Mouse (Mus musculus): ENCODE measurements at regions not wholly inside any gene's neighbourhood (a gene's known extent, or its start where the extent isn't known, plus 50 kb on each side); places are given as distances from the start of the nearest gene placed in this dataset.

DNA sequence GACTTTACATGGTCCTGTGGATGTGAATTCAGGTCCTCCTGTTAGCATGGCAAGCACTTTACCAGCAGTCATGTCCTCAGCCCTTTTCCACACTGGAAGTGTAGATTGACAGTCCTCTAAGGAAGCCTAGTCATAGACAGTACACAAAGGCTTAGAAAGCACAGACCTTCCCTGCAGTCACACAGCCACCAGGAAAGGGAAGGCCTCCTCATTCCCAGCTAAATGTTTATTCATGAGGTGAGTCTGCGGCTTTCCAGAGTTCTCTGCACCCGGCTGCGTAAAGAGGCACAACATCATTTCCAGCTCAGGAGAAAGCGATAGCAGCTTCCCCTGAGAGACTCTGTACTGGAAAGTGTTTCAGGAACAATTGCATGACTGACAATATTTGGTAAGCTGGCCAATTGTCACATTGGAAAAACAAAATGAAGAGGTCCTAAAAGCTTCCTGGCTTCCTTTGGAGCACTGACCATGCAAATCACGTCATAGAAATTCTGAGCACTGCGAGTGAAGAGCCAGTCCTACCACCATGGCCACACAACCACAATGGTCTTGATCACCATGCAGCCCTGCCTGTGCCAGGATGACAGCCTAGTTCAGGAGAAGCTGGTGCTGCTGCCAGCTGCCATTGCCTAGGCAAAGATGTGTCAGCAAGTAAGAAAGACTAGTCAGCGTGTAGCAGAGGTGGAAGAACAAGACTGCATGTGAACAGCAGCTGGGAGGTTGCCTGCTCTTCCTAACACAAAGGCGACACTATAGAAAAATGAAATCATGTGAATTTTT lies 252.2 kb upstream of the Tbl1xr1 start:
- no peaks in the 10 kb centered on the region for H3K9me3 ChIP-seq (replicated peaks)
- H3K27me3 ChIP-seq, result no peaks in the 10 kb centered on the region
- ATAC-seq (ENCODE audit: insufficient read depth), result no peak
- no peak overlapping the region for H3K27ac ChIP-seq (replicated peaks)
- H3K4me2 ChIP-seq, result no peak overlapping the region
- H3K9ac ChIP-seq, result no peak overlapping the region
- 59% methylated on average over 8 of the region's 8 CpGs for WGBS (ENCODE audit: insufficient replicate concordance)
- no peaks in the 10 kb centered on the region; the same call in 1 of the 2 replicates for H3K4me1 ChIP-seq (replicated peaks)
- H3K36me3 ChIP-seq (replicated peaks), result no peaks in the 10 kb centered on the region
- H3K4me3 ChIP-seq (replicated peaks), result no peak overlapping the region

DNA sequence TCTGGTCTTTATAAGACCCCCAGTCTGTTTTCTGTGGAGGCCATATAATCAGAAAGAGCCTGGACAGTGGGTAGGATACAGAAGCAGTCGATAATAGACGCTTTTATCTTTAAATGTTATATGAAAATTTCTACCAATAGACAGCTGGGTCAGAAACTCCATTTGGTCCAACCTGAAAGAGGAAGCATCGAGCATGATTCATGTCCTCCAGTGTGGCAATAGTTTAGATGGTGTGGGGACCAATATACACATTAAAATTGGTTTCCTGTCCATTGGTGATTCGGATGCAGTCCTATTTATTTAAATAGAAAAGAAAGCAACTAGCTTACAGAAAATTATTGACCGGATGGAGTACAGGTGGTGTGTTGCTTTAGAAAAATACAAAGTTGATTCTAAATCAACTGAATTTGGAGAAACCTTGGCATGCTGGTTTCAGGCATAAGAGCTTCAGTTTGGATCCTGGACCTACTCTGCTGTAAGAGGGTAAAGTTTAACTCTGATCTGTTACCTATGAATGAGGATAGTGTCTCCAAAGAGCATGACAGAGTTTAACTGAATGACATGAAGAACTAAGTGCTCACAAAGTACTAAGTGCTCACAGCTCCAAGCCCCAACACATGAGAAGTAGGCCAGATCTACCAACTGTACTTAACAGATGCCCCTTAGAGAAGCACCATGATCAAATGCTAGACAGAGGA lies 251.4 kb upstream of the Tbl1xr1 start:
- no peaks in the 10 kb centered on the region; the same call in 1 of the 2 replicates for H3K4me1 ChIP-seq (replicated peaks)
- H3K9me3 ChIP-seq (replicated peaks), result no peaks in the 10 kb centered on the region
- H3K36me3 ChIP-seq (replicated peaks), result no peaks in the 10 kb centered on the region
- no peak overlapping the region for H3K27ac ChIP-seq (replicated peaks)
- H3K4me2 ChIP-seq, result no peak overlapping the region
- no peak overlapping the region for H3K9ac ChIP-seq
- no peak for ATAC-seq (ENCODE audit: insufficient read depth)
- 54% methylated on average over 5 of the region's 5 CpGs for WGBS (ENCODE audit: insufficient replicate concordance)
- H3K27me3 ChIP-seq, result no peaks in the 10 kb centered on the region
- no peak overlapping the region for H3K4me3 ChIP-seq (replicated peaks)

DNA sequence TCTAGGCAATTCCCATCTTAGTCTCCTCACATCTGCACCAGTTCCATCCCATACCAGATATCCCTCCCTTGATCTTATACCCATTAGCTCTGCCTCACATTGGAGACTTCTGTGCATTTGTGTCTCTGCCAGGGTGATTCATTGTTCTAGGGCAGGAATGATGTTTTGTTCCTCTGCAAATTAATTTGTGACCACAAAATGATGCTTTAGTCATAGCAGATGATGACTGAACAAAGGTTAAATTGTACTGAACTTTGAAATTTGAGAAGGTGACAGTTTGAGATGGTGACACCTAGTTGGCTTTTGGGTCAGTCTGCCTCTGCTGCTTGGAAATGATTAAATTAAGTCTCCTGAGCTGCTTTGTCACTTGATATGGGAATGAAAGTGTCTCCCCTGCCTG lies 248.8 kb upstream of the Tbl1xr1 start:
- H3K4me1 ChIP-seq (replicated peaks), result no peaks in the 10 kb centered on the region; the same call in 1 of the 2 replicates
- H3K4me3 ChIP-seq (replicated peaks), result no peak overlapping the region
- H3K27me3 ChIP-seq, result no peaks in the 10 kb centered on the region
- H3K27ac ChIP-seq (replicated peaks), result no peak overlapping the region
- no peak overlapping the region for H3K9ac ChIP-seq
- H3K9me3 ChIP-seq (replicated peaks), result no peaks in the 10 kb centered on the region
- no peaks in the 10 kb centered on the region for H3K36me3 ChIP-seq (replicated peaks)
- no peak for ATAC-seq (ENCODE audit: insufficient read depth)
- no peak overlapping the region for H3K4me2 ChIP-seq

DNA sequence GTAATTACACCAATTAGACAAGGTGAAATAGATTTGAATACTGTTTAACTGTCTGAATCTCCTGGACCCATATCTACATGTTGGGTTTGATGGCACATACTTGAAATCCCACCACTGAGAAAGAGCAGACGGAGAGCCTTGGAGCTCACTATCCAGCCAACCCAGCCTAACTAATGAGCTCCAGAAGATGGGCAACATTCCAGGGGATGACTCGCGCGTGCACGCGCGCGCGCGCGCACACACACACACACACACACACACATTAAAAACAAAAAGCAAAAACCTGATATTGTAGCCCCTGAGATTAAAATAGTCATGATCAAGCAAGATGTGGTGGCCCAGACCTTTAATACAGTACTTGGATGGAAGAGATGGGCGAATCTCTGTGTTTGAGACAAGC lies 243.3 kb upstream of the Tbl1xr1 start:
- H3K9ac ChIP-seq, result no peak overlapping the region

DNA sequence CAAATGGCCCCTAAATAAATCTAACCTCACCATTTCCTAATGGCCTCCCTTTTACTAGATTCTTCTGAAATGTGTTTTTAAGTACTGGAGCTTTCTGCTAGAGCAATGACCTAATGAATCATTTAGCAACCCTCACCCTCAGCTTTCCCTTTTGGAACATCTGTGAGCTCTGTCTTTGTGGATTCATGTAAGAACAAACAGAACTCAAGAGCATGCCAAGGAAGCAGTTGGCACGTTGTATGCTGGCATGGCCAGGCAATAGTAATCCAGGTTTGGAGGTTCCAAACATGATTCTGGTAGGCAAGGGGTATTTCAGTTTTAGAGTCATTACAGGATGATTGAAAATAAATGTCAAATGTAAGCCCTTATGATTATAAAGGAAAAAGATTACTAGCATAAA lies 240.9 kb upstream of the Tbl1xr1 start:
- Histone ChIP-seq H3K4me3 (replicated peaks) (no peak overlapping the region), H3K9me3 (replicated peaks) (no peaks in the 10 kb centered on the region), H3K27ac (replicated peaks) (no peak overlapping the region), H3K9ac (no peak overlapping the region), H3K36me3 (replicated peaks) (no peaks in the 10 kb centered on the region), H3K27me3 (no peaks in the 10 kb centered on the region), H3K4me1 (replicated peaks) (no peaks in the 10 kb centered on the region), H3K4me2 (no peak overlapping the region)
- no peak for ATAC-seq (ENCODE audit: insufficient read depth)
- WGBS (ENCODE audit: insufficient replicate concordance), result 66% methylated on average over 1 of the region's 1 CpGs

More for the DNA sequence above, 243.3 kb upstream of the Tbl1xr1 start:
- Histone ChIP-seq H3K4me2 (no peak overlapping the region), H3K36me3 (replicated peaks) (no peaks in the 10 kb centered on the region), H3K9me3 (replicated peaks) (no peaks in the 10 kb centered on the region), H3K4me3 (replicated peaks) (no peak overlapping the region), H3K27me3 (no peaks in the 10 kb centered on the region), H3K27ac (replicated peaks) (no peak overlapping the region), H3K4me1 (replicated peaks) (no peaks in the 10 kb centered on the region)
- WGBS (ENCODE audit: insufficient replicate concordance), result 79% methylated on average over 12 of the region's 12 CpGs
- no peak for ATAC-seq (ENCODE audit: insufficient read depth)

DNA sequence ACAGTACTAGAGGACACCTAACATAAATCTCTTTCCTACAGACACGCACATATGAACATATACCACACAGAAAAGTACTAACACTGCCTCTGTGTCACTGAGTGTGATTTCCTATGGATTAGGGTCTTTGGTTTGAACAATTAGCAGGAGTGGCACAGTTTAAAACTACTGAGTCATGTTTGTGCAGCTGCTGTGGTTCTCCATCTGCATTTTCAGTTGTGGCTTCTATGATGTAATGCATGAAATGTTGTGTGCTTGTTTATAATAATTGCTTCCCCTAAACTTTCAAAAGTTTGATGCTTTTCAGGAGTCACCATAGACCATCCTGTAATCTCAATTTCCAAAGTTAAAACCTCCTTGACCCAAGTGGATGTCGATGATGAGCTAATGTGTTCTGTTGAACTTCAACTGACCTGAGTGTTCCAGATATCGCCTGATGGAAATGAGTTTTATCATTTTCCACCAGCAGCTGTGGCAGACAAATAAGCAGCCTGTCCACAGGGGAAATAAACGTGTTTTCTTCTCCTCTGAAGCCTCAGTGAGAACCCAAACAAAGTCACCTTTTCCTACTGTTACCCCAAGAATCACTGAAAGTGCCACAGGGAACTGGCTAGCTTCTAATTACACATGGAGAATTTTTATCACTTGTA lies 239.0 kb upstream of the Tbl1xr1 start:
- Histone ChIP-seq H3K4me1 (replicated peaks) (no peaks in the 10 kb centered on the region), H3K9ac (no peak overlapping the region), H3K9me3 (replicated peaks) (no peaks in the 10 kb centered on the region), H3K27ac (replicated peaks) (no peak overlapping the region), H3K4me2 (no peak overlapping the region), H3K27me3 (no peaks in the 10 kb centered on the region), H3K4me3 (replicated peaks) (no peak overlapping the region), H3K36me3 (replicated peaks) (no peaks in the 10 kb centered on the region)
- ATAC-seq (ENCODE audit: insufficient read depth), result no peak
- 43% methylated on average over 4 of the region's 4 CpGs for WGBS (ENCODE audit: insufficient replicate concordance)

DNA sequence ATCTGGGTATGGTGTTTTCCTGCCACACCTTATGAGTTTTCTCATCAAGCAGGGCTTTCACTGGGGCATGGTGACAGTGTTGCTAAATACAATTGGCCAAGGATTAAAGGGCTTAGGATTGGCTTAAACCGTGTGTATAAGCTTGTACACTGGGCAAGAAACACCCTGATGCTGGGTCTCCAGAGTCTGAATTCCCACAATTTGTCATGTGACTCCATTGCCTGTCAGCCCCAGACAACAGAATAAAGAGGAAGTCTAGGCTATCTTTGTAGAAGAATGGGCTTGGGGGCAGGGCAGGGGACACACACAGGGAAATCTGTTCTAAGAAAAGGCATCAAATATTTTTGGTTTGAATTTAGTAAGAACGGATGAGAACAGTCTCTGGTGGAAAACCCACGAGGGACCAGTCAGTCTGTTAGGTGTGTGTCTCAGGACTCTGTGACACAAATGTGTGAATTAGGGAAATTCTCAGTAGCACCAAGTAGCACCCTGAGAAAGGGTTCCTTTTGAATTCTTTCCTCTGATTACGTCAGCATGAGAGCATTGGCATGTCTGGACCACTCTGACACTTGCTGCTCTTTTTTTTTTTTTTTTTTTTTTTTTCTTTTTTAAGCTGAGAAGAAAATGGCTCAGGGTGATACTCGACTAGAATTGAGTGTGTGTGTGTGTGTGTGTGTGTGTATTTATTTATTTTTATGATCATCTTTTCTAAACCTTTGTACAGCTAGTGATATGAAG lies 235.5 kb upstream of the Tbl1xr1 start:
- no peak overlapping the region for H3K4me2 ChIP-seq
- no peaks in the 10 kb centered on the region for H3K36me3 ChIP-seq (replicated peaks)
- H3K9ac ChIP-seq, result no peak overlapping the region
- no peaks in the 10 kb centered on the region for H3K27me3 ChIP-seq
- 20% methylated on average over 5 of the region's 5 CpGs for WGBS (ENCODE audit: insufficient replicate concordance)
- ATAC-seq (ENCODE audit: insufficient read depth), result no peak
- H3K9me3 ChIP-seq (replicated peaks), result no peaks in the 10 kb centered on the region
- H3K4me3 ChIP-seq (replicated peaks), result no peak overlapping the region
- H3K27ac ChIP-seq (replicated peaks), result no peak overlapping the region
- no peaks in the 10 kb centered on the region for H3K4me1 ChIP-seq (replicated peaks)

DNA sequence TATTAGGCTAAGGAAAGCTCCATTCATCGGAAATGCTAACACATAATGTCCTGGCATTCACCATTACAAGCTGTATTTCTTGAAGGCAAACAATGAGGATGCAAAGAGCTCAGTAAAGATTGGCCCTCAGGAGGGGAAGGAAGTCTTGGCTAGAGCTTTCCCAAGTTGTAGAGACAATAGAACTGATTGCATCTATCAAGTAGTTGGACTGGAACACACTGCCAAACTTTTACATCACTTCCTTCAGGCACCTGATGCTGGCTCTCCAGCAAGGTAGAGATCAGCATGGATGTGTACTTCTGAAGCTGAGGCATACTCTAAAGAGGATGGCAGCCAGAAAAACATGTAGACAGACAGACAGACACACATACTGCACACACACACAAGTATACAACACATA lies 234.9 kb upstream of the Tbl1xr1 start:
- 50% methylated on average over 1 of the region's 1 CpGs for WGBS (ENCODE audit: insufficient replicate concordance)
- H3K27ac ChIP-seq (replicated peaks), result no peak overlapping the region
- H3K36me3 ChIP-seq (replicated peaks), result no peaks in the 10 kb centered on the region
- no peak overlapping the region for H3K9ac ChIP-seq
- H3K4me1 ChIP-seq (replicated peaks), result no peaks in the 10 kb centered on the region
- no peaks in the 10 kb centered on the region for H3K9me3 ChIP-seq (replicated peaks)
- H3K27me3 ChIP-seq, result no peaks in the 10 kb centered on the region
- no peak for ATAC-seq (ENCODE audit: insufficient read depth)
- no peak overlapping the region for H3K4me3 ChIP-seq (replicated peaks)
- H3K4me2 ChIP-seq, result no peak overlapping the region

DNA sequence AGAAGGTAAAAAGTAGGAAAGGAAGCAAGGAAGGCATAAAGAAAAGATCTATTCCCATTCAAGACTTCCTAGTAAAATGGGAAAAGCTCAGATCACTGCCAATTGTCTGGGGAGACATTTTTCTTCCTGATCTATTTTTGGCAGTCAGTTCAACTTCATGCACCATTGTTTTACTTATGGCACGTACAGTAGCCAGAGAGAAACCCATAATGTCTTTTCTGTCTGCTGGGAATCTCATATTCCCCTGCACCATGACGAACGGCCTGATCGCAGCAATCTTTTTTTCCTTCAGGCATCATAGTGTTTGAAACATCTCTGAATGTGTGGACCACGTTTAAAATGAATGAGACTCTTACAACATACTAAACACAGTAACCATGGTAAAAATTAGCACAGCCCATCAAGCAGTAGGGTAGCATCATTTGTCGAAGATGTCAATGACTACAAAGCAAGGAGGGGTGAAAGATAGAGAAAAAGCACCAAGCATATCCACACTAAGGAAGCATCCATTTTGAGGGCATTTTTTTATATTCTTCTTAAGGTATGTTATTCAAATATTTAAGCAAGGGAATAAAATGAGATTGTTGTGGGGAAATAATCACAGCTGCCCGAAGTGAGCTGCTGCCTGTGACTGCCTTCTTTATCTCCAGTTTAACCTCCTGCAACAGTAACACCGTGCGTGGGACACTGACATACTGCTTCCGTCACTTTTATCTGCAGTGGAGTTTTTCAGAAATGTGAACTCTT lies 233.7 kb upstream of the Tbl1xr1 start:
- no peak for ATAC-seq (ENCODE audit: insufficient read depth)
- Histone ChIP-seq H3K4me3 (replicated peaks) (no peak overlapping the region), H3K27ac (replicated peaks) (no peak overlapping the region), H3K4me2 (no peak overlapping the region), H3K36me3 (replicated peaks) (no peaks in the 10 kb centered on the region), H3K4me1 (replicated peaks) (no peaks in the 10 kb centered on the region), H3K9ac (no peak overlapping the region), H3K27me3 (no peaks in the 10 kb centered on the region), H3K9me3 (replicated peaks) (no peaks in the 10 kb centered on the region)
- WGBS (ENCODE audit: insufficient replicate concordance), result 47% methylated on average over 10 of the region's 10 CpGs

DNA sequence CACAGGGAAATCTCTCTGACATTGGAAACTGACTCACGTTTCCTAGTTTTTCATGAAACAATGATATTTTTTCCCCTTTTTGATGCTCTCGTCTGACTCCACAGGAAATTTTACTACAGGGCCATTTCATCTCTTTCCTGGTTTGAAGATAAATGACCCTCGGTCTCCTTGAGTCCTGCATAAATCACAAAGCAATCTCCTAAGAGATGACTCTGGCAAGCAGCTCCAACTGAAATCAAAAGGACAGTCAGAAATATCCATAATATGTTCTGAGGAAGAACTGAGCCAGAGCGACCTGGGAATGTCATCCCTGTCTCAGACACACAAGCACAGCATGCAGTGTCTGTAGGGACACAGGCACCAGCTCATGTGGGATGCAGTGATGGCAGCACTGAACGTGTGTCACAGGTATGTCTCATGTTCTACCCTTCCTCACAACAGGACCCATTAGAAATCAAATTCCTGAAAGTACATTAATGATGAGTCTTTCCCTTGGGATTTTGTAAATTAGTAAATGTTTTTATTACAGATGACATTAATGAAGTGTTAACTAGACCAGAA lies 233.1 kb upstream of the Tbl1xr1 start:
- Histone ChIP-seq H3K4me2 (no peak overlapping the region), H3K9ac (no peak overlapping the region), H3K4me1 (replicated peaks) (no peaks in the 10 kb centered on the region), H3K9me3 (replicated peaks) (no peaks in the 10 kb centered on the region), H3K27me3 (no peaks in the 10 kb centered on the region), H3K36me3 (replicated peaks) (no peaks in the 10 kb centered on the region), H3K27ac (replicated peaks) (no peak overlapping the region), H3K4me3 (replicated peaks) (no peak overlapping the region)
- no peak for ATAC-seq (ENCODE audit: insufficient read depth)
- WGBS (ENCODE audit: insufficient replicate concordance), result 32% methylated on average over 5 of the region's 5 CpGs
